Mouse (Mus musculus): ENCODE results near the gene 2210016L21Rik. TPM values are rescaled to one million over a fixed set of nuclear protein-coding genes. Genes with fewer than 3 reads are reported as not detected.

The 2210016L21Rik gene
- total and polyA plus RNA-seq, 3 experiments, result 16.2 to 46.1 TPM; not detected in 1

- TF ChIP-seq MAFK (IDR thresholded peaks at IDR 0.05; ENCODE audit: borderline replicate concordance, low read depth, low read length) (no peak), CHD1 (IDR thresholded peaks at IDR 0.05; ENCODE audit: low read depth, low read length) (no peak), POLR2A (IDR thresholded peaks at IDR 0.05; ENCODE audit: control insufficient read depth in 1 of 2, insufficient read depth in 1 of 2, low read depth in 1 of 2, low read length in 2 of 2, poor library complexity in 1 of 2) (no peak), TAL1 (IDR thresholded peaks at IDR 0.05; ENCODE audit: low read length) (no peak)
Observed at GRCm38 (mm10) chr5:114964315-114964966, 22.5 kb downstream of the 2210016L21Rik start (continued).

GRCm38 (mm10) chr5:114964967-114965898 is 23.3 kb downstream of the 2210016L21Rik start:
- Histone ChIP-seq H3K27me3 (ENCODE audit: control insufficient read depth in 1 of 2, insufficient read depth in 2 of 2, low read length in 2 of 2) (no peaks in the 10 kb centered on the region; a peak in 1 of 4 replicates), H3K4me1 (ENCODE audit: control insufficient read depth in 1 of 2, insufficient read depth in 2 of 2, low read length in 2 of 2) (peaks cover 0 to 11% of the 10 kb centered on the region in 2 experiments; a peak in 3 of 4 replicates), H3K27ac (ENCODE audit: control insufficient read depth, low read depth, low read length) (peak overlapping the region; percentile 75), H3K9me3 (replicated peaks; ENCODE audit: insufficient read depth, low read length) (no peaks in the 10 kb centered on the region), H3K9ac (ENCODE audit: control insufficient read depth, low read depth, low read length, poor library complexity, severe bottlenecking) (peak overlapping the region; percentile 55), H3K79me2 (ENCODE audit: control insufficient read depth, insufficient read depth, low read length, poor library complexity) (no peaks in the 10 kb centered on the region), H3K36me3 (ENCODE audit: control insufficient read depth in 1 of 2, insufficient read depth in 2 of 2, low read length in 2 of 2) (peaks cover 0 to 7% of the 10 kb centered on the region in 2 experiments; a peak in 2 of 4 replicates), H3K4me3 (ENCODE audit: control insufficient read depth in 1 of 2, insufficient read depth in 1 of 2, low read depth in 2 of 2, low read length in 2 of 2) (peak overlapping the region; percentile 62 to 93)
- no peak for TF ChIP-seq POLR2AphosphoS5 (IDR thresholded peaks at IDR 0.05; ENCODE audit: borderline replicate concordance, low read depth, low read length)
- peak; percentile 48; the same call in 1 of the 2 replicates for TF ChIP-seq ELF1 (IDR thresholded peaks at IDR 0.05; ENCODE audit: low read depth, low read length)
- peak; percentile 82; the same call in 1 of the 2 replicates for TF ChIP-seq MEF2A (IDR thresholded peaks at IDR 0.05; ENCODE audit: extremely low read depth, insufficient replicate concordance, low read depth, low read length, poor library complexity, severe bottlenecking)
- peak; percentile 89 for TF ChIP-seq TBP (IDR thresholded peaks at IDR 0.05; ENCODE audit: low read depth, low read length)
- TF ChIP-seq ZMIZ1 (IDR thresholded peaks at IDR 0.05; ENCODE audit: low read depth, low read length), result no peak
- TF ChIP-seq GATA1 (IDR thresholded peaks at IDR 0.05; ENCODE audit: low read depth, low read length), result peak; percentile 65
- TF ChIP-seq MAX (IDR thresholded peaks at IDR 0.05; ENCODE audit: low read length), result 0 out of 2 replicates have a peak, but pooled peaks have one; percentile 31
- TF ChIP-seq EP300 (IDR thresholded peaks at IDR 0.05; ENCODE audit: low read depth in 1 of 2, low read length in 2 of 2), result peak; percentile 43 to 76
- TF ChIP-seq USF1 (IDR thresholded peaks at IDR 0.05; ENCODE audit: low read depth, low read length), result no peak
- TF ChIP-seq ZC3H11A (IDR thresholded peaks at IDR 0.05; ENCODE audit: low read depth, low read length), result no peak
- no peak for TF ChIP-seq MYC (IDR thresholded peaks at IDR 0.05; ENCODE audit: low read depth, low read length)
- peak; percentile 52; the same call in 1 of the 2 replicates for TF ChIP-seq SIN3A (IDR thresholded peaks at IDR 0.05; ENCODE audit: low read length)
- TF ChIP-seq ETS1 (IDR thresholded peaks at IDR 0.05; ENCODE audit: low read depth, low read length), result peak; percentile 58
- TF ChIP-seq TCF12 (IDR thresholded peaks at IDR 0.05; ENCODE audit: low read depth, low read length), result peak; percentile 39
- TF ChIP-seq RCOR1 (IDR thresholded peaks at IDR 0.05; ENCODE audit: low read depth, low read length), result peak; percentile 65; the same call in 1 of the 2 replicates
- TF ChIP-seq HCFC1 (IDR thresholded peaks at IDR 0.05; ENCODE audit: low read depth, low read length), result no peak
- TF ChIP-seq BHLHE40 (IDR thresholded peaks at IDR 0.05; ENCODE audit: borderline replicate concordance, low read depth, low read length), result no peak
- DNase-seq (ENCODE audit: low read depth, low spot score), result peak; percentile 87

All from MEL (cell line).